Mouse (Mus musculus) stomach, adult 2 months (tissue): ENCODE results near the gene Flvcr2. TPM values are rescaled to one million over a fixed set of nuclear protein-coding genes. Genes with fewer than 3 reads are reported as not detected.

Experiments used
- polyA plus RNA-seq: library from polyadenylated mRNA; depleted of rRNA; stranded (reverse); fragments of >200 nt; gene quantifications from 2 replicates; pipeline ENCODE4 v1.2.3, GENCODE M21; 2012; rRNA removed

The Flvcr2 gene
- polyA plus RNA-seq = 0.84 and 1.1 TPM in 2 replicates

DNA sequence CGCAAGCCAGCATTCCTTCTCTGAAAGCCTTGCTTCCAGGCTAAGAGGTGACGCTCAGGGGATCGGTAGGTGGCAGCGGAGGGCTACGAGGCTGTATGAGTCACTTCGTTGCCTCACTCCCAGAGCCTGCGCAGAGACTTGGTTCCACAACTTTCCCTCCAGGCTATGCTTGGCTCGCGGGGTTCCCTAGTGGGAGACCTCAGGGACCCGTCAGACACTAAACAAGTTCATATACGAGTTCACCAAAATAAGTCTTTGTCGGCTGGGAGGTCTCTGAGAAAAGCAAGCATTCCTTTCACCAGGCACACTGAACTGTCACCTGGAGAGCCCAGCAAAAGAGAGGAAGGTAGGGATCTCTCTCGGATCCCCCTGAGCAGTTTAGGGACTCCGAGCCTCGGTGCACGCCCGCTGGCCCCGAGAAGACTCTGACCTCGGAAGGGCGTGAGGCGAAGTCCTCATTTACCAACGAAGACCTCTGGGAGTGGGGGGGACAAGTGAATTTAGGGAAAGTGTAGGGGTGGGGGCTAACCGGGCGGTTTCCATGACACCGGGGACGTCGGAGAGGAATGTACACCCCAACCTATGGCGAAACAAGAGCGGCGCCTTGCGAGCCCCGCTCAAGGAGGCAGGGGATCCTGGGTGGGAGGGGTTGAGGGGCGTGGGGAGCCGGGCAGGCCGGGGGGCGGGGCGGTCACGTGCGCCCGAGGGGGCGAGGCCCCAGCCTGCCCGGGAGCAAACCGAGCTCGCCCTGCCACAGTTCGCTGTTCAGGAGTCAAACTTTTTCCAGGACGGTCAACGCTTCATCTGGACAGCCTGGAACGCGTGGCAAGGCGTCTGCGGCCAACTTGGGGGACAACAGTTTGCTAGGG, at the start of gene Flvcr2:
Gene Flvcr2, plus strand, starts transcription at position 713 of the 869 bp plus-strand sequence.

GRCm38 (mm10) chr12:85824438-85825264, 78.3 kb downstream of the Flvcr2 start, which contains the start of the genes Erg28 and Ttll5:
Gene Erg28, minus strand, starts transcription at chr12:85824550.
Gene Ttll5, plus strand, starts transcription at chr12:85824659.

Other genes starting within 250 kb of the Flvcr2 start
- gene Jdp2, start 147.5 kb upstream of the Flvcr2 start, polyA plus RNA-seq = 3.8 and 7.5 TPM in 2 replicates
- 1.0 and 3.0 TPM in 2 replicates for gene Batf, start 59.9 kb upstream of the Flvcr2 start, polyA plus RNA-seq
- 15.1 and 15.2 TPM in 2 replicates for gene Erg28, start 78.0 kb downstream of the Flvcr2 start, polyA plus RNA-seq
- gene Ttll5, start 78.1 kb downstream of the Flvcr2 start, polyA plus RNA-seq = 4.3 and 4.7 TPM in 2 replicates